Mouse (Mus musculus) myocyte (in vitro differentiated cells): ENCODE measurements at regions not wholly inside any gene's neighbourhood (a gene's known extent, or its start where the extent isn't known, plus 50 kb on each side); places are given as distances from the start of the nearest gene placed in this dataset.

Experiments
- E2F4 ChIP-seq: IDR thresholded peaks from one replicate; pipeline ENCODE4 v1.6.1; 2011; ENCODE audit warnings: mild to moderate bottlenecking, control low read depth, moderate library complexity; ENCODE audit not compliant: insufficient read depth
- MAX ChIP-seq: IDR thresholded peaks from one replicate; pipeline ENCODE4 v1.6.1; 2011; ENCODE audit warnings: low read depth, mild to moderate bottlenecking, control low read depth
- MYOG ChIP-seq, 3 experiments: IDR thresholded peaks; one replicate each; pipeline ENCODE4 v1.6.1; 2011; ENCODE audit warnings: control low read depth in 2 of 3, low read depth in 2 of 3, mild to moderate bottlenecking in 2 of 3; ENCODE audit not compliant: insufficient read length in 2 of 3, control insufficient read depth in 1 of 3, insufficient read depth in 1 of 3
- POLR2A ChIP-seq: IDR thresholded peaks from one replicate; pipeline ENCODE4 v1.6.1; 2011; ENCODE audit warnings: low read depth, mild to moderate bottlenecking, control low read depth, moderate library complexity; ENCODE audit not compliant: insufficient read length
- POLR2AphosphoS2 ChIP-seq: IDR thresholded peaks from one replicate; pipeline ENCODE4 v1.6.1; 2011; ENCODE audit warnings: low read depth, control low read depth; ENCODE audit not compliant: insufficient read length
- SRF ChIP-seq: IDR thresholded peaks from one replicate; pipeline ENCODE4 v1.6.1; 2011; ENCODE audit warnings: low read depth; ENCODE audit not compliant: control insufficient read depth, insufficient read length
- TCF12 ChIP-seq: IDR thresholded peaks from one replicate; pipeline ENCODE4 v1.6.1; 2011; ENCODE audit warnings: mild to moderate bottlenecking, control low read depth; ENCODE audit not compliant: poor library complexity, insufficient read depth, severe bottlenecking

- TF ChIP-seq MYOG (IDR thresholded peaks at IDR 0.05; ENCODE audit: control insufficient read depth in 1 of 3, insufficient read depth in 1 of 3, insufficient read length in 2 of 3, low read depth in 2 of 3) (no peak), POLR2A (no peak), TCF12 (no peak), POLR2AphosphoS2 (no peak), E2F4 (no peak), MAX (no peak), SRF (no peak)
Observed at GRCm38 (mm10) chr8:35053444-35053843, 712.1 kb upstream of the Gm19410 start.
